Mouse (Mus musculus) brain, embryonic 14.5 days (tissue): ENCODE data around the gene Tmem88. TPM values are rescaled to one million over a fixed set of nuclear protein-coding genes. Genes with fewer than 3 reads are reported as not detected.
A peak's percentile ranks its signal among the peaks of the same experiment; 100 is the strongest.

Experiments
- DNase-seq: peaks from one replicate; pipeline ENCODE4 v3.0.0-alpha.2; 2011; ENCODE audit warnings: low read depth
- CTCF ChIP-seq: fragments of 200-500 bp; IDR thresholded peaks from 2 replicates; pipeline ENCODE4 v1.5.1; 2012; ENCODE audit warnings: inconsistent platforms, mild to moderate bottlenecking, moderate library complexity, borderline replicate concordance; ENCODE audit not compliant: insufficient read depth, insufficient read length; ENCODE audit errors: extremely low read depth
- POLR2A ChIP-seq: fragments of 200-500 bp; IDR thresholded peaks from 2 replicates; pipeline ENCODE4 v1.6.1; 2012; ENCODE audit warnings: mild to moderate bottlenecking, inconsistent platforms, borderline replicate concordance; ENCODE audit not compliant: poor library complexity, insufficient read depth, insufficient read length, severe bottlenecking; ENCODE audit errors: extremely low read depth
- polyA plus RNA-seq: library from polyadenylated mRNA; depleted of rRNA; stranded (reverse); fragments of >200 nt; gene quantifications from 2 replicates; pipeline ENCODE4 v1.2.3, GENCODE M21; 2012; rRNA removed

Gene Tmem88
- 5.7 TPM in 2 replicates for polyA plus RNA-seq

GRCm38 (mm10) chr11:69398059-69398458 lies at the start of gene Tmem88:
Tmem88 (minus strand) TSS chr11:69398234.
- no peak for TF ChIP-seq POLR2A
- TF ChIP-seq CTCF, result no peak
- DNase-seq, result no peak

GRCm38 (mm10) chr11:69447299-69447698 lies 49.3 kb upstream of the Tmem88 start:
- no peak for DNase-seq
- TF ChIP-seq CTCF (no peak), POLR2A (no peak)

- DNase-seq, result no peak
Measured at GRCm38 (mm10) chr11:69443328-69443727, 45.3 kb upstream of the Tmem88 start.

GRCm38 (mm10) chr11:69437291-69437690 lies 39.3 kb upstream of the Tmem88 start:
- no peak for DNase-seq
- no peak for TF ChIP-seq CTCF
- no peak for TF ChIP-seq POLR2A

More at GRCm38 (mm10) chr11:69443328-69443727, 45.3 kb upstream of the Tmem88 start:
- TF ChIP-seq POLR2A (no peak), CTCF (no peak)

GRCm38 (mm10) chr11:69433189-69433588 lies 35.2 kb upstream of the Tmem88 start:
- no peak for DNase-seq
- TF ChIP-seq POLR2A, result no peak
- TF ChIP-seq CTCF, result no peak

- TF ChIP-seq POLR2A (no peak), CTCF (no peak)
- no peak for DNase-seq
Measured at GRCm38 (mm10) chr11:69432640-69432982, 34.6 kb upstream of the Tmem88 start.

- TF ChIP-seq CTCF (peak; percentile 81), POLR2A (no peak)
- peak; percentile 94 for DNase-seq
Measured at GRCm38 (mm10) chr11:69431829-69432639, 34.0 kb upstream of the Tmem88 start.

GRCm38 (mm10) chr11:69430631-69431030 lies 32.6 kb upstream of the Tmem88 start:
- TF ChIP-seq POLR2A, result no peak
- no peak for TF ChIP-seq CTCF

GRCm38 (mm10) chr11:69429313-69429712 lies 31.3 kb upstream of the Tmem88 start:
- no peak for TF ChIP-seq POLR2A
- no peak for TF ChIP-seq CTCF
- DNase-seq, result no peak

More at GRCm38 (mm10) chr11:69430631-69431030, 32.6 kb upstream of the Tmem88 start:
- DNase-seq, result no peak

- TF ChIP-seq POLR2A, result no peak
- no peak for TF ChIP-seq CTCF
- DNase-seq, result no peak
Measured at GRCm38 (mm10) chr11:69428751-69429150, 30.7 kb upstream of the Tmem88 start.

GRCm38 (mm10) chr11:69426246-69426645 lies 28.2 kb upstream of the Tmem88 start:
- no peak for DNase-seq
- TF ChIP-seq CTCF, result no peak
- no peak for TF ChIP-seq POLR2A

- TF ChIP-seq CTCF, result no peak
- TF ChIP-seq POLR2A, result no peak
- no peak for DNase-seq
Measured at GRCm38 (mm10) chr11:69423885-69424284, 25.9 kb upstream of the Tmem88 start.
